Mouse (Mus musculus) cortical plate, adult 2 months (tissue): ENCODE results near the gene Myo16.

ENCODE experiments used
- CTCF ChIP-seq: fragments of 200-500 bp; IDR thresholded peaks from 2 replicates; pipeline ENCODE4 v1.5.1; 2011; ENCODE audit warnings: mild to moderate bottlenecking, control low read depth, low read length; ENCODE audit not compliant: insufficient read depth; ENCODE audit errors: extremely low read depth
- POLR2A ChIP-seq: fragments of 200-500 bp; IDR thresholded peaks from 2 replicates; pipeline ENCODE4 v1.6.1; 2011; ENCODE audit warnings: mild to moderate bottlenecking, low read length, control low read depth; ENCODE audit not compliant: insufficient read depth; ENCODE audit errors: extremely low read depth

DNA sequence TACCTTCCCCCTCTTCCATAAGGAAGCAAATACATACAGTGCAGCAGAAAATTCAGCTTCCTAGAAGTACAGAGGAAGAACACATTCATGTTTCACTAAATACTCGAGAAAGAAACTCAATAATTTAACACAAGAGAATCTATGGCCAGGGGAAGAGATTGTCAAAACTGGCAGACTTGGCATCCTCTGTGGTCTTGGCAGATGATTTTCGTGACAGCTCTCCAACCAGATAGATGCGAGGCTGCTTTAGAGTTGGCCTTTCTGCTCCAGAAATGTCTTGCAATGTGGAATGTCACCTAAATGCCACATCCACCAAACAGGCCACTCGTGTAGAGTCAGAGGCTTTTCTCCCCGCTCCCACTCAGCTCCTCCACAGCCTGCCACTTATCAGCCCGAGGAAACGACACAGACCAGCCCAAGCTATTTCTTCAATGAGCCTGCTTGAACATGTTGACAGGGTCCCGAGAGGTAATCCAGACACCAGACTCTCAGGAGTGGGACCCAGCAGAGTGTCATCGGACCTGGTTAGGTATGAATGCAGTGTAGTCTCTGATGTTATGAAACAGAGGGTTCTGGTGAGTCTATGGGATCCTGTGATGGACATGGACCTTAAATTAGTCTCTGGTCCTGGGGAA, 486.6 kb downstream of the Myo16 start:
- TF ChIP-seq POLR2A (no peak), CTCF (no peak)
